Mouse (Mus musculus) kidney, embryonic 14.5 days (tissue): ENCODE data around the gene Rnf151. TPM values are rescaled to one million over a fixed set of nuclear protein-coding genes. Genes with fewer than 3 reads are reported as not detected.

ENCODE experiments used
- ATAC-seq: fragments of 200-750 bp; cut with Nextera tagmentation; 2 replicates; pipeline ENCODE4 v1.8.0; 2017; ENCODE audit warnings: moderate number of reproducible peaks, mild to moderate bottlenecking, moderate TSS enrichment, moderate library complexity; ENCODE audit not compliant: low FRiP score, low TSS enrichment
- H3K27ac ChIP-seq: fragments of 300-500 bp; sonication (generic); 2 replicates; pipeline ENCODE4 v1.5.1; 2014; ENCODE audit warnings: low read depth, mild to moderate bottlenecking, low read length, moderate library complexity, mixed read lengths
- H3K27me3 ChIP-seq: fragments of 300-500 bp; sonication (generic); 2 replicates; pipeline ENCODE4 v1.6.1; 2014; ENCODE audit warnings: mild to moderate bottlenecking, low read length; ENCODE audit not compliant: control insufficient read depth, insufficient read depth
- H3K36me3 ChIP-seq: fragments of 300-500 bp; sonication (generic); 2 replicates; pipeline ENCODE4 v1.6.1; 2014; ENCODE audit warnings: low read length, mixed read lengths; ENCODE audit not compliant: control insufficient read depth, insufficient read depth
- H3K4me1 ChIP-seq: fragments of 300-500 bp; sonication (generic); 2 replicates; pipeline ENCODE4 v1.6.1; 2014; ENCODE audit warnings: low read length, mixed read lengths; ENCODE audit not compliant: control insufficient read depth, insufficient read depth
- H3K4me2 ChIP-seq: fragments of 300-500 bp; sonication (generic); replicated peaks from 2 replicates; pipeline ENCODE4 v1.6.1; 2014; ENCODE audit warnings: low read depth, mild to moderate bottlenecking, low read length
- H3K4me3 ChIP-seq: fragments of 300-500 bp; sonication (generic); 2 replicates; pipeline ENCODE4 v1.5.1; 2014; ENCODE audit warnings: mild to moderate bottlenecking, low read length
- H3K9ac ChIP-seq: fragments of 300-500 bp; sonication (generic); 2 replicates; pipeline ENCODE4 v1.6.1; 2014; ENCODE audit warnings: low read depth, mild to moderate bottlenecking, low read length, moderate library complexity
- H3K9me3 ChIP-seq: fragments of 300-500 bp; sonication (generic); 2 replicates; pipeline ENCODE4 v1.6.1; 2016; ENCODE audit warnings: low read length; ENCODE audit not compliant: control insufficient read depth
- WGBS: fragments of 180-500 bp; shearing (Covaris S2); extraction: QIAGEN DNeasy Blood & Tissue Kit; methylation state at CpG from one replicate; pipeline ENCODE4 v1.1.7; 2014; 5-methylcytosine and 5-hydroxymethylcytosine counted together
- polyA plus RNA-seq: library from polyadenylated mRNA; unstranded; fragments of >200 nt; fragmentation: Nextera tagmentation; extraction: Ambion mirVana; gene quantifications from 2 replicates; pipeline ENCODE4 v1.2.1, GENCODE M21; 2014

The Rnf151 gene
- polyA plus RNA-seq, 1 experiment from 2014 or later, result 0.62 TPM

DNA sequence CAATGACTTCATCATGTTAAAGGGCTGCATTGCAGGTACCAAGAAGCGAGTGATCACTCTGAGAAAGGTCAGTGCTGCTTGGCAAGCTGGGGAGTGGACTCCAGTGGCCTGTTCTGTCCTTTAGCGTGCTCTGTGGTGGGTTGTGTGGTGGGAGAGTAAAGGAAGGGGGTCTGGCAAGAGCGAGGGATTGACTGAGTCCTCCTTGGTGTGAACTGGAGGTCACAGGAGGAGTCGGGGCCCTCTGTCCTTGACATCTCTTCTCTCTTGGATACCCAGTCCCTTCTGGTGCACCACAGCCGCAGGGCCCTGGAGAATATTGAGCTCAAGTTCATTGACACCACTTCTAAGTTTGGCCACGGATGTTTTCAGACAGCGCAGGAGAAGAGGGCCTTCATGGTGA lies 17.6 kb upstream of the Rnf151 start:
- Histone ChIP-seq H3K4me1 (peaks cover 7% of the 10 kb centered on the region; the same call in 1 of the 2 replicates), H3K4me2 (0 out of 2 replicates have a peak overlapping the region, but pooled peaks have one; percentile 45)
- WGBS, result 89% methylated on average over 7 of the region's 7 CpGs

DNA sequence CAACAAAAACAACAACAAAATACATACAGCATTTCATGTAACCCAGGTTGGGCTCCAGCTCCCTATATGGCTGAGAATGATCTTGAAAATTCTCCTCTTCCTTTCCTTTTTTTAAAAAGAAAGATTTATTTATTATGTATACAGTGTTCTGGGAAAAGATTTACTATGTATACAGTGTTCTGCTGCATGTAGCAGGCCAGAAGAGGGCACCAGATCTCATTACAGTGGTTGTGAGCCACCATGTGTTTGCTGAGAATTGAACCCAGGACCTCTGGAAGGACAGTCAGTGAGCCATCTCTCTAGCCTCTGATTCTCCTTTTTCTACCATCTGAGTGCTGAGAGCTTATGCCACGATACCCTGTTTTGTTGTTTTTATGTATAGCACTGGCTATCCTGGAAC lies 16.6 kb upstream of the Rnf151 start:
- H3K4me2 ChIP-seq, result no peak overlapping the region
- H3K36me3 ChIP-seq, result no peaks in the 10 kb centered on the region
- H3K4me3 ChIP-seq, result no peak overlapping the region
- WGBS, result 90% methylated on average over 1 of the region's 1 CpGs
- peaks cover 7% of the 10 kb centered on the region; the same call in 1 of the 2 replicates for H3K4me1 ChIP-seq
- no peaks in the 10 kb centered on the region for H3K27me3 ChIP-seq
- ATAC-seq, result no peak
- no peak overlapping the region for H3K9ac ChIP-seq
- no peak overlapping the region for H3K27ac ChIP-seq
- H3K9me3 ChIP-seq, result no peaks in the 10 kb centered on the region

More for the DNA sequence above, 17.6 kb upstream of the Rnf151 start:
- H3K9ac ChIP-seq, result no peak overlapping the region
- peaks cover 6% of the 10 kb centered on the region; the same call in 1 of the 2 replicates for H3K36me3 ChIP-seq
- no peaks in the 10 kb centered on the region for H3K9me3 ChIP-seq
- H3K27me3 ChIP-seq, result no peaks in the 10 kb centered on the region
- H3K4me3 ChIP-seq, result no peak overlapping the region
- no peak for ATAC-seq
- H3K27ac ChIP-seq, result no peak overlapping the region

DNA sequence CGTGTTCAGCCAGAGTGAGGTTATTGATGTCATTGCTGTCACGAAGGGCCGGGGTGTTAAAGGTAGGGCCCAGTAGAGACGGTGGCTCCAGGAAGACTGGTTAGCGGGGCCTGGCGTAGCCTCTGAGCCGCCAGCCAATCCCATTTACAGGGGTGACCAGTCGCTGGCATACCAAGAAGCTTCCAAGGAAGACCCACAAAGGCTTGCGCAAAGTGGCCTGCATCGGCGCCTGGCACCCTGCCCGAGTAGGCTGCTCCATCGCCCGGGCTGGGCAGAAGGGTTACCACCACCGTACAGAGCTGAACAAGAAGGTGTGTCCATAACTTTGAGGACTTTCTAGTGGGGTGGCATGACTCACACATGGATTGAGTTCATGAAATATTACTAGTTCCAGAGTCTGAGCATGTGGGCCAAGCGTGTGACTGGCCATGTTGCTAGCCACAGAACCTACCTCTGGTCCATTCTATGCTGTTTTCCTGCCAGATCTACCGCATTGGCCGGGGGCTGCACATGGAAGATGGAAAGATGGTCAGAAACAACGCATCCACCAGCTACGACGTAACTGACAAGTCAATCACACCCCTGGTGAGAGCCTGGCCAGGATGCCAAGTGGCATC lies 15.7 kb upstream of the Rnf151 start:
- no peak overlapping the region for H3K4me2 ChIP-seq
- no peak overlapping the region for H3K27ac ChIP-seq
- no peak overlapping the region for H3K4me3 ChIP-seq
- ATAC-seq, result no peak
- H3K4me1 ChIP-seq, result peaks cover 7% of the 10 kb centered on the region; the same call in 1 of the 2 replicates
- H3K27me3 ChIP-seq, result no peaks in the 10 kb centered on the region
- no peak overlapping the region for H3K9ac ChIP-seq
- H3K9me3 ChIP-seq, result no peaks in the 10 kb centered on the region
- 91% methylated on average over 21 of the region's 21 CpGs for WGBS
- no peaks in the 10 kb centered on the region for H3K36me3 ChIP-seq

DNA sequence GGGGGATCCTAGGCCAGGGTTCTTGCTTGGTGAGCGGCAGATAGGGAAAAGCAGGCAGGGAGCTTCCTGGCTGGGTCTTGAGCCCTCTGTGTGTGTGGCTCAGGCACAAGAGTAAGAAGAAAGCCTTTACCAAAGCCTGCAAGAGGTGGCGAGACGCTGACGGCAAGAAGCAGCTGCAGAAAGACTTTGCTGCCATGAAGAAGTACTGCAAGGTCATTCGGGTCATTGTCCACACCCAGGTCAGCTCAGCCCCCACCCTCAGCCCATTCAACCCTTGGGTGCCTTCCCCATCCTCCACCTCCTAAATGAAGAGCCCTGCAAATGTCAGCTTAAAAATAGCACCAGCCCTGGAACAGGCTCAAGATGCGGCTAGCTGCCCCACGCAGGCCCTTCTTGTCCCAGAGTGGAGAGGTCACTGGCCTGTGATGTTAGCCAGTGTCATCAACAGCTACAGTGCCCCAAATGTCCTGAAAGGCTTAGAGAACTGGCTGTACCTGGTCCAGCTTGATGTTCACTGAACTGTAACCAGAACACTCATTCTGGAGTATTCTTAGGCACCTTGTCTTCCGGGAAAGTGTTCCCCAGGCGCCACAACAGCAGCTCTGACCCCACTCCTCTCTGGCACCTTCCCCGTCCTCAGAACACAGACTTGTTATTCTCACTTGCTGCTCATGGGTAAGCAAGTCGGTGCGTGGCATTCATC lies 14.5 kb upstream of the Rnf151 start:
- H3K4me2 ChIP-seq, result no peak overlapping the region
- ATAC-seq, result no peak
- peaks cover 5% of the 10 kb centered on the region; the same call in 1 of the 2 replicates for H3K4me1 ChIP-seq
- no peak overlapping the region for H3K9ac ChIP-seq
- no peaks in the 10 kb centered on the region for H3K36me3 ChIP-seq
- no peaks in the 10 kb centered on the region for H3K9me3 ChIP-seq
- H3K27me3 ChIP-seq, result no peaks in the 10 kb centered on the region
- H3K4me3 ChIP-seq, result no peak overlapping the region
- no peak overlapping the region for H3K27ac ChIP-seq
- 83% methylated on average over 12 of the region's 12 CpGs for WGBS

DNA sequence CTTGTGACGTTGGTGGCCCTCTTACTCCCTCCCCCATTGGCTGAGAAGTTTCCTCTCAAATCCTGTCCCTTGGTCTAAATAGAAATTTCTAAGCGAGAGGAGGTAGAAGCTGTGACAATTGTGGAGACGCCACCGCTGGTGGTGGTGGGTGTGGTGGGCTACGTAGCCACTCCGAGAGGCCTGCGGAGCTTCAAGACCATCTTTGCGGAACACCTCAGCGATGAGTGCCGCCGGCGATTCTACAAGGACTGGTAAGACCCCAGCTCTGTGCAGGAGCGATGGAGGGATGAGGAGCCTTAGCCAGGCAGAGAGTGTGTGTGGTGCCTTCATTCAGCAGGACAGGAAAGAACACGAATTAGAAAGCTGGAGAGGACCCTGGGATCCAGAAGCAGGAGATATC lies 12.9 kb upstream of the Rnf151 start:
- Histone ChIP-seq H3K9ac (no peak overlapping the region), H3K4me1 (no peaks in the 10 kb centered on the region), H3K4me3 (no peak overlapping the region), H3K4me2 (no peak overlapping the region), H3K9me3 (no peaks in the 10 kb centered on the region), H3K27me3 (no peaks in the 10 kb centered on the region), H3K27ac (no peak overlapping the region), H3K36me3 (no peaks in the 10 kb centered on the region)
- WGBS, result 82% methylated on average over 14 of the region's 14 CpGs
- no peak for ATAC-seq

DNA sequence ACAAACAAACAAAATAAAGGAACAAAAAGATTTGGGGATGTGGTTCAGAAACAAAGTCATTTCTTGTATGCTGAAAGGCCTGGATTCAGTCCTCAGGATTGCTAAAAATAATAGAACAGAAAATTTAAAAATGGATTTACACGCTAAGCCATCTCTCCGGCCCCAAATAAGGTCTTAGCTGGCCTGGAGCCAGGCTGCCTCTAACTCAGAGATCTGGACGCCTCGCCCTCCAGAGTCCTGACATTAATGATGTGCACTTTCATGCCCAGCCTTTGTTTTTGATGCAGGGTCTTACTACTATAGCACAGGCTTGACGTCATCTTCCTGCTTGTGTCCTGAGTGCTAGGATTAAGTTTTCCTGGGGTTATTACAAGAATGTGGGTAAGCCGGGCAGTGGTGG lies 11.2 kb upstream of the Rnf151 start:
- no peak overlapping the region for H3K4me2 ChIP-seq
- no peak overlapping the region for H3K27ac ChIP-seq
- WGBS, result 78% methylated on average over 6 of the region's 6 CpGs
- no peaks in the 10 kb centered on the region for H3K9me3 ChIP-seq
- no peak overlapping the region for H3K4me3 ChIP-seq
- H3K27me3 ChIP-seq, result no peaks in the 10 kb centered on the region
- ATAC-seq, result no peak
- no peak overlapping the region for H3K9ac ChIP-seq
- no peaks in the 10 kb centered on the region for H3K36me3 ChIP-seq
- H3K4me1 ChIP-seq, result no peaks in the 10 kb centered on the region

DNA sequence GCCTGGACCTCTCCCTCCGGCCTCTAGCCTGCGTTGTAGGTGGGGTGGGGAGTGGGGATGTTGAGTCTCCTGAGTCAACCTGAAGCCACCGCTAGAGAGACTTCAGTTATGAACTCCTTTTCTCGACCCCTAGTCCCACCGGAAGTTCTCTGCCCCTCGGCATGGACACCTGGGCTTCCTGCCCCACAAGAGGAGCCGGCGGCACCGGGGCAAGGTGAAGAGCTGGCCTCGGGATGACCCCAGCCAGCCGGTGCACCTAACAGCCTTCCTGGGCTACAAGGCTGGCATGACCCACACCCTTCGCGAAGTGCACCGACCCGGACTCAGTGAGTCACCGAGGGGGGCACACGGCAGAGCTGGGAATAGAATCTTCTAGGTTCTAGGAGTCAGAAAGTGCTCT lies 10.3 kb upstream of the Rnf151 start:
- H3K27me3 ChIP-seq, result no peaks in the 10 kb centered on the region
- no peaks in the 10 kb centered on the region for H3K36me3 ChIP-seq
- no peak for ATAC-seq
- no peak overlapping the region for H3K27ac ChIP-seq
- 0 out of 2 replicates have a peak overlapping the region, but pooled peaks have one; percentile 18 for H3K9ac ChIP-seq
- no peaks in the 10 kb centered on the region for H3K9me3 ChIP-seq
- H3K4me2 ChIP-seq, result no peak overlapping the region
- H3K4me1 ChIP-seq, result no peaks in the 10 kb centered on the region
- no peak overlapping the region for H3K4me3 ChIP-seq
- 71% methylated on average over 17 of the region's 17 CpGs for WGBS

DNA sequence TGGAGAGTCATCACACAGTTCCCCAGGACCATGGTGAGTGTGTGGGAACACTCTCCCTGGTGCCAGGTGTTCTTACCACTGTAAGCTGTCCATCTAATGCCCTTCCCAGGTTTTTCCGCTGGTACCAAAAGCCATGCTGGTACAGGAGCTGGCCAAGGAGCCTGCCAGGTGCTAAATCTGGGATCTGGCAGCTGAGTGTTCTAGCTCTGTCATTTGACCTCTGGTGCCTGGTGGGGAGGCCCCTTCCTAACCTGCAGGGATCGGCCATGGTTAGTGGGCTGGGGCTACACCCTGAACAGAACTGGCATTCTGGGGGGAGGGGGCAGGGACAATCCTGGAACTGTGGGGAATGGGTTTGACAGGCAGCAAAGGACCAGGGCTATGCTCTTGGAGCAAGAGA lies 9.8 kb upstream of the Rnf151 start, which contains the start of gene Rpl3l:
Gene Rpl3l, plus strand, starts transcription at position 203 of the 400 bp plus-strand sequence.
- H3K4me2 ChIP-seq, result no peak within 1 kb of the TSS
- peaks cover under 1% of the 10 kb centered on the region; the same call in 1 of the 2 replicates for H3K36me3 ChIP-seq
- WGBS, result 64% methylated on average over 2 of the region's 2 CpGs
- H3K9me3 ChIP-seq, result no peaks in the 10 kb centered on the region
- no peaks in the 10 kb centered on the region for H3K27me3 ChIP-seq
- H3K27ac ChIP-seq, result no peak within 1 kb of the TSS
- H3K4me1 ChIP-seq, result no peaks in the 10 kb centered on the region
- H3K9ac ChIP-seq, result peak within 1 kb of the TSS; percentile 18; the same call in 1 of the 2 replicates
- no peak within 1 kb of the TSS for H3K4me3 ChIP-seq
- no peak for ATAC-seq
